Mouse (Mus musculus) adrenal gland, adult 2 months (tissue): ENCODE measurements at regions not wholly inside any gene's neighbourhood (a gene's known extent, or its start where the extent isn't known, plus 50 kb on each side); places are given as distances from the start of the nearest gene placed in this dataset.
A peak's percentile ranks its signal among the peaks of the same experiment; 100 is the strongest.

Source experiments
- DNase-seq: peaks from one replicate; pipeline ENCODE4 v3.0.0; 2021

DNA sequence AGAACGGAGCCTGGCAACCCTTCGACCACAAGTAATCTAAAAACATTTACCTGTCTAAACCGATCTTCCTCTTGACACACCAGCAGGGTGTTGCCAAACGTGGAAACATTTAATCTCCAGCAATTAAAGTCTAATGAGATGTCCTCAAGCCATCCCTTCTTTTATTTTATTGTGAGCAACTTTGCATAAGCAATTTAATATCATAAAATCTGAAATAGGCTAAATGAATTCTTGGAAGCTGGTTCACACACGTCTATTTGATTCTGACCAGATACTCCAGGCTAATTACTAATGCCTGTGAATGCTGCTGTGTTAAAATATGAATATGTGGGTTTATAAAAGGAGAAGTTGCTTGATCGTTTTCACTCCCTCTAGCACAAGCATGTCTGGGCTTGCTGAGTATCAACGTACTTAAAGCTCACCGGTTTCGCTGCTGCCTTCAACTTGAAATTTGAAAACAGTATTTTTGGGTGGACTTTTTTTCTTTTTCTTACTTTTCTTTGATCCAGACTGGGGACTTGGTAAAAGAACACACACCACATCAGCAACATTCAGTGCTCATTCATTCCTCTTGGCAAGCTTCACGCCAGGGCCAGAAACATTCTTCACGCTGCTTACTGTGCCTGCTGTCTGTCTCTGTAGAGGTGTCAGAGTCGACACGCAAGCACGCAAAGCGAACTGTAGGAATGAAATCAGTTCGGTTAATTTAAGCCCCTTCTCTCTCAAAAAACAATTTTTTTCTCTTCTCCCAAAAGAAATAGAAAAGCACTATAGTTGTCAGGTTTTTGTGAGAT lies 194.4 kb downstream of the Npr3 start:
- no peak for DNase-seq

DNA sequence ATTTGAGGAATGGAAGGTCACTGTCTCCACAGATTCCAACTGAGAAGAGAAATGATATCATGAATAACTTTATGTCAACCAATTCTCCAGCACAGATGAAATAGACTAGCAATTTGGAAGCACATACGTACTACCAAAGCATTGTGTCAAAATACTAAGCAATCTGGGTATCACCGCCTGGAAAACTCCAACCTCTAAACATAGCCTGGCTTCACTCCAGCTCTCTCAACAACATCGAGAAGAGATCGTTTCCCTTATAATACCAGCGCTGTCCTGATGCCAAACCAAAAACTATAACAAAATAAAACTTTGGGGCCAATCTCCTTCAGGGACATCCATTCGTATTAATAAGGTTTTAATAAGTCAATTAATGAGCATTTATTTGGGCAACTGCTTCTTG lies 205.8 kb downstream of the Npr3 start:
- DNase-seq = no peak

DNA sequence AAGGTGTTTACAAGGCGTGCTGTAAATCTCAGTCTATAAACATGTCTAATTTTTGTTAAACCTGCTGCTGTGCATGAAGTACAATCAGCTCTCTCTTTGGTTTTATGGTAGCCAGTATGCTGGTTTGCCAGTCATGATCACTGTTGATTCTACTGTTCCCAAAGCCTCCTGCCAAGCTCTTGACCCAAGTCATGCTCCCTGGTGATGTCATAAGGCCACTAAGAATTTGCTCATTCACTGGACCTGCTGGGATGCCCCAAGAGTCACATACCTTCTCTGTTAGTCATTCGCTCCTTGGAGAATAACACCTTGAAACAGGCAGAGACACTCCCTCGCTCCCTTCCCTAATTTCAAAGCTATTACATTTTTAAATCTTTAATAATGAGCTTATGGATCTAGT lies 207.2 kb downstream of the Npr3 start:
- no peak for DNase-seq

DNA sequence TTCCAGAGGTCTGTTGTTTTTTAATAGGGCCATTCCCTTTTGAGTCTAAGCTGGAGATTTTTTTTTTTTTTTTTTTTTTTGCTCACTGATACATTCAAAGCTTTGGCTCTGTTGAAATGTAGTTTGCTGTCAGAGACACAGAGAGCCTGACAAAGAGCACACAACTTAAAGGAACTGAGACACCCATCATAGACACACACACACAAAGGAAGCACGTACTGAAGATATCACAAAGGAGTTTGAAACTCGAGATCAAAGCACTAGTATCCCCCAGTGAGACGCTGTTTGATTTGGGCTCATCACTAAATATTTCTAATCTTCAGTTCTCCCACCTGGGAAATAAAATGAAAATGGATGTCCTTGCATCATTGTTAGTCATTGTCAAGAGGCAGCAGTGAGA lies 210.0 kb downstream of the Npr3 start:
- no peak for DNase-seq

DNA sequence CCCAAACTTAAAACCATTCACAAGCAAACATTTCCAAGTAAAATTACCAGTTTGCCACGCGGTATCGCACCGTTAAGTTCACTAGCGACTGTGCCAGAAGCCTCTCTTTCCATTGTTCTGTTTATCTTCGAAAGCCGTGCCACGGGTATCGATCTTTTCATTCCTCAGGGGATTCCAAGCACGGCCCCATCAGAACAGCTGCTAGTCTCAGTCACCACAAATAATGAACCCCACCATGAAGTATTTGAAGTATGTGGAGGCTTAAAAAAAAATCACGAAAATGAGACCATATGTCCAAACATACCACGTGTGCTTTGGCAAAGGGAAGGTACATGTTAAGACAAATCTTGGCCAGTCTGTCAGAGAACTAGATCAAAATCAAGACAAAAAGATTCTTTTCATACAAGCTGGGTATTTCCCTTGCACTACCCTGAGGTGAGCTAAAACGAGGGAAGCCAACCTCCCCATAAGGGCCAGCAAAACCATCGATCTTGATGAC lies 213.3 kb downstream of the Npr3 start:
- DNase-seq = no peak

DNA sequence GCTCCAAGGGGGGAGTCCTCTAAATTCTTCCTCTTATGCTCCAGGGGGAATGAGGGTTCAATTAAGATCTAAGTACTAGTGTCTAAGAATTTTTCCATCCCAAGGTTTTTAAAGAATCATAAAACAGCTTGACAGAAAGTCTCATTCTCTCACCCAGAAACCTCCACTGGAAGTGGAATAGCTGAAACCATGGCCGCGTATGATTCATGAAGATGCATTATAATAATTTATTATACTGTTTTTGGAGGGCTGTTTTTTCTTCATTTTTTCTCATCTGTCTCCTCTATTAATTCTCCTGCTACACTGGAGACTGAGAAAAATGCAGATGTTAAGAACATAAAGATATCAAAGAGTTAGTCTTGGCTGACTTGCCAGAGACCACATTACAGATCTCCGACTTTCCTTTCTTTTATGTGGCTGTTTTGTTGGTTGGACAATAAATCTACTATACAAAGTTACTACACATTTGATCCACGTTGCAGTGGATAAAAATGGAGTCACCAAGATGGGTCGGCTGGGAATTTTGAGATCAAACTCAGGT lies 242.2 kb downstream of the Npr3 start:
- no peak for DNase-seq

DNA sequence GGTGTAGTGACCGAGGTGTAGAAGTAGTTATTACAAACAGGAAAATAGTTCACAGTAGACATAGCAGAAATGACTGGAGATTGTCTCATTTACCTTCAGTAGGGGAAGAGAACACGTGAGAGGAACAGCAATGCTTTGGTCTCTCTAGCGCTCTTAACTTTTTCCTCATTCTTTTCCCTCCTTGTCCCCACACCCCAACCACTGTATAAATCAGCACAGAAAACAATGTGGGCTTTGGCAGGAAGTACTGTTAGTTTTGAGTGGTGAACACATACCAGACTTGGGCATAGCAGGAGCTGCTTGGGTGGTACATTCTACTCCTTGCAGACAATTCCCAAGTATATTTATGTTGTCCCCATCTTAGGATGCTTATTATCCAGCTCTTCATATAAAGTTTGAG lies 251.9 kb downstream of the Npr3 start:
- no peak for DNase-seq

DNA sequence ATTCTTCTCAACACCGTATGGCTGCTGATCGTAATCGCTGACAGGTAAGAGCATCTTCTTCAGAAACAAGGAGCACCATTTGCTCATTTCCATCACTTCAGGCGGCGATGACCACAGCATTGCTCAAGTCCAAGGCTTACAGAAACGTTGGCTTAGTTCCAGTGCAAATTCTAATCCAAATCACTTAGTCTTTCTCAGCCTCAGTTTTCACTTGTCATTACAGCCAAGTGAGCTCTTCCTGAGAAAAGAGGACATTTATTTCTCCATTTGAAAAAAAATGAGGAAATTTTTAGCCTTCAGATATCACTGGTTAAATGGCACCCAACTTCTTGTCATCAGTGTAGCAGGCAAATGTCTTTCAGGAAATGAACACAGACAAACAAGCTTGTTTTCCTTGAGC lies 246.8 kb upstream of the Tars start:
- no peak for DNase-seq

DNA sequence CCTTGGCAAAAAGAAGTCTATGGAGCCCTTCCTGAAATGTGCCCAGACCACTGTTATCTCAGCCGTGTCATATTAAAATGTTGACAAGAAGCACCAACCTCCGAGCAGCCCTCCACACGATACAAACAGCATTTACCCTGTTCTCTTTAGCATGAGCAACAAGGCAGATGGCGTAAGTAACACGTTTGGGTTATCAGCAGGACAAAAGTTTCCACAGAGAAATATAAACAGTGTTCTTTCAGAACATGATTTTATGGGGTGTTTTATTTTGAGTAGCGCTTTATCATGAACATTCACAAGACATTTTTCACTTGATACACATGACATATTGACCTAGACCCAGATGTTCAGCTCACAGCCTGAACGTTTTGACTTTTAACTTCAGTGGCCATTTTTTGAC lies 245.3 kb upstream of the Tars start:
- DNase-seq = no peak

DNA sequence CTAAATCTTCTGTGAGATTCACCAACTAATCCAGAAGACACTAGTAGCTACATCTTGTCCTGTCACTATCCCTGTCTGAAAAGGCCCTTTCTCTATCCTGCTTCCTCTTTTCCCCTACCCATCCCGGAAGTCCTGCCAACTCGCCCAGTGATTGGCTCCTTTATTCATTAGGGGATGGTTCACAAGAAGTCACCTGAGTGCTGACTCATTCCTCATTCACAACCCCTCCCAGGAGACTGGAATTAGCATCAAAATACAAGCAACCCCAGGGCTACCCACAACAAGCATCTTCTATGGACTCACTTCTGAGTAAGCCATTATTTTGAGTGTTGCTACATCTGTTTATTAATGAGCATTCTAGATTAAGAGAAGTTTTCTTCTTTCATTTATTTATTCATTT lies 231.2 kb upstream of the Tars start:
- no peak for DNase-seq

DNA sequence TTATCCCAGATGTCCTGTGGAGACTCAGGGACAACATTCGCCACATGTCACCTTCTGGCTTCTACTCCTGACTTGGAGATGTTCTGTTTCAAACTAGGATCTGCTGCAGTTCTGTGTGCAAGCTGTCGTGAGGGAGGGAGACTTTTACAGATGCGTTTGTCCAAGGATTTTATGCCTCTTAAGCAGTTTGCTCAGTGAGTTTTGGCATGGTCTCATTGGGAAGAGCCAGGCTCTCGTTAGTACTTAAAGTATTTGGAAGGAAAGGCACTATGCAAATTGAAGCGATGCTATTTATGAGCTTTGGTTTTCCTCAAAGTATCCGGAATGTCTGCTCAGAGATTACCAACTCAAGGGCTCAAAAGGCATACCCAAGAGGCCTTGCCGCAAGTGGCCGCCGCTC lies 227.0 kb upstream of the Tars start:
- DNase-seq = no peak

DNA sequence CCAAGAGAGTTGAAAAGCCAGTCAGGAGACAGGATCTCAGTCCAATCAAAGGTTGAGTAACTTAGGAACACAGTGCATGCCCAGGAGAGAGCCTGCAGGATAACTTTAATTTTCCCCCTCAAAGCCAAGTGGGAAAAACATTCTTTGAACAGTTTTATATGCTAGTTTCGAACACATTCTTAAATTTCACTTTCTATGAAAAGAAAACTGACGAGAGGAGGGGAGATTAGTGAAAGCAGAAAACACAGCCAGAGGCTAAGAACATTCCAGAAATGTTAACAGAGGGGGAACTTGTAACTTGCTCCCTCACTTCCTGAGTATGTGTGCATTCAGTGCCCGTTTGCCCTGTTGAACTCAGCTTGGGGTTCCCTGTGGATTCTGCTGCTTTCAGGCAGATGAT lies 213.0 kb upstream of the Tars start:
- no peak for DNase-seq

DNA sequence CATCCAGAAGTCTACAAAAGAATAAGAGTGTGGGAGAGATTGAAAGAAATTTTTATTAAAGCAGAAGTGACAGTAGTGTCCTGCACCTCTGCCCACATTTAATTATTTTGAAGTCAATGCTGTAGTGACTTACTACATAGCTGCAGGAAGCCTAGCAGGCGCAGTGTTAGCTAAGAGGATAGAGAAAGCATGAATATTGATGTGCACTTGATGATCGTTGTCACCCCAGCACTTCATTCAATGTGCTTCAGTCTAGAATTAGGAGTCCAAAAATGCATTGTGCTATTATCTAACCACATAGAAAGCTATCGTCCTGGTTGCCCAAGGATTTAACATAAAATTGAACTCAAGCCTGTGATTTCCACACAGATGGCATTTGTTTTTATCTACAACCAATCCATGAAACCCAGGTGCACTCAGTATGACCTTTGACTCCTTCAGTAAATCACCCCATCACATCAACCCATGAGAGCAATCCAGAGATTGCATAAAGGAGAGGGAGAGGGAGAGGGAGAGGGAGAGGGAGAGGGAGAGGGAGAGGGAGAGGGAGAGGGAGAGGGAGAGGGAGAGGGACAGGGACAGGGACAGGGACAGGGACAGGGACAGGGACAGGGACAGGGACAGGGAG lies 210.7 kb upstream of the Tars start:
- DNase-seq = no peak

DNA sequence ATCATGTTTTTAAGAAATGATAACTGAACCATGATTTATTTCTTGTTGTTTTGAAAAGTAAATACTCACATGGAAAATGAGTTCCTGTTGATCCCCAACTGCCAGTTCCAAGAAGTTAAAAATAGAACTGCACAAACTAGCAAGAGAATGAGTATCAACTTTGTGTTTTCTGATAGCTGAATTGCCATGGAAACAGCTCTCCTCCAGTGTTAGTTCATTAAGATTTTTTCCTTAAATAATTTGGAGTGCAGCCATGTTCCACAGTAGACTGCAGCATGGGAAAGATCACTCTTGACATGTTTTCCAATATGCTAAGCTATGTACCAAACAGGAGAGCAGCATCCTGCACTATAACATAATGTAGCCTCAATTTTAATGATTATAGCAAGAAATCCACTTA lies 208.0 kb upstream of the Tars start:
- DNase-seq = no peak

DNA sequence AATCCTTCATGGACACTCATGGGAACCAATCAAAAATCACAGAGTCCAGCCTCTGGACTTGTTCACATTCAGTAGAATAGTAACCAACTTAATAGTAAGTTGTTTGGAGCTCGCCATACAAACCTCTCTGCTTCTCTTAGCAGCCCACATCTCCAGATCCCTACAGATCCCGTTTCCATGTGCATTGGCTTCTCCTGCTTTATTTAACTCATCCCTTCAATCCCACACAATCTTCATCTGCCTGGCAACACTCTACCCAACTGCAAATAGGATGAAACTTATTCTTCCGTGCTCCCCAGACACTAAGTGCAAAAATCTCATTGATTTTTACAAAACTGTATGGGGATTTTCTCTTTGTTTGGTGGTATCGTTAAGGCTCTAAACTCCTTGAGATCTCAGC lies 206.2 kb upstream of the Tars start:
- no peak for DNase-seq

DNA sequence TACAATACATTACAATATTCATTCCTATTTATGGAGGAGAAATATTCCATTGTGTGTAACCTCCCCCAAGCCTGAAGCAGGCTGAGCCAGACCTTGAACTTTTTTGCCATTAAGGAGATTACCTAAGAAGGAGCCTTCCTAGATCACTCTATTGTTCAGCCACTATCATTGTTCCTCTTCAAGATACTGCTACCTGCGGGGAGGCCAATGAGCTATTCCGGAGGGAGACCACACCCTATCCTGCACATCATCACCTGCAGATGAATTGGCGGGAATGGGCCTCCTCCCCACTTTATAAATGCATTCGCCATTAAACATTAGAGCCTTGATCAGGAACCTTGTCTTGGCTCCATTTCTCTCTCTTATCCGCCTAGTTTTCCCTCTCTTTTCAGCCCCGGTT lies 197.6 kb upstream of the Tars start:
- no peak for DNase-seq

DNA sequence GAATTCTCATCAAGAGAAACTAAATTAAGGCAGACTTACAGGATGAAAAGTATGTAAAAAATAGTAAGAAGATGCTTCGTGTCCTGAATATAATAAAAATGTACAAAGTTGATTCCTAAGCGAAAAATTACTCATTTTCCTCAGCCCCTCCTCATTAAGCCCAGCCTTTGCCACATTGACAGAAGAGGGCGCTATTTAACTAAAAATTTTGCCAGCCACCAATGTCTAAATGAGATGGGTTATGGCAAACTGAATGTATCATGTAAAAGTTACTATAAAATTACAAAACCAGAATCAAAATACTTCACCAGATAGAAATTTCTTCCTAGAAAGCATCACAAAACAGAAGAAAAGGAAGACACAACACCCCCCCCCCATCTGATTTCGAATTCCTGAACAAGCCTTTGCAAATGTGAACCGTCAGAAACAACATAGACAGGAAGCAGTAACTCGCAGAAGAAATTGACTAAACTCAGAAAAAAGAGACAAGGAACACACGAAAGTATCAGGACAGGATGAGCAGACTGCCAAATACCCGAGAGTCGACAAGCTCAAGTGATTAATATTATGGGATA lies 191.2 kb upstream of the Tars start:
- DNase-seq = peak; percentile 11

DNA sequence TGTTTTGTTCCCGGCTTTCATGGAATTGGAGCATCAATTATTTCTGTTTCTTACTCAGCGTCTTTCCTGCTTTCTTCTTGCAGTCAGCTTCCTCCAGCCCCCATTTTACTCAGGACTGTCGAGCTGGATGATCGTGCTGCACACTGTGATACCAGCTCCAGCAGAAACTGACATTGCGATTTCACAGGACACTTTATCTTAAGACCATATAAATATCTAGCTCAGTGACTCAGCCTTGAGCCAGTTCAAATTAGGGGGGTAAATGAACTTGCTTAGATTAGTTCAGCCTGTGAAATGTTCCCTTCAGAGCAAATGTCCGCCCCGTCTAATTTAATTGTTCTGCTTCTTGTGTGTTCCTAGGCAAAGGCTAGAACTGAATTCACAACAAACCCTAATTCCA lies 190.3 kb upstream of the Tars start:
- no peak for DNase-seq

DNA sequence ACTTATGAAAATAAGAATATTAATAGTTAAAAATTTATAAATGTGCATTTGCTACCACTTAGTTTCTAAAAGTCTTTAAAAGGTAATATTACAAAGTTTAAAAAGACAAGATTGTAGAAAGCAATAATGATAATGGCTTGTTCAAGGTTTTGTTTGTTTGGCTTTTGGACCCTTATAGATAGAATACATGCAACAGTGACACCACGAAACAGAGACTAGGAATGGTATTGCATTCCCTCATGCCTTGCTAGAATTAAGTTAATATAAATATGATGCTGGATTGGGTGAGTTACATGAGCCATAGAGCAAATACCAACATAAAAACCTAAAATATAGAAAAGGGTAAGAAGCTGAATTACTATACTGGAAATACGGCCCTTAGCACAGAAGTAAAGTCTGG lies 186.9 kb upstream of the Tars start:
- no peak for DNase-seq

DNA sequence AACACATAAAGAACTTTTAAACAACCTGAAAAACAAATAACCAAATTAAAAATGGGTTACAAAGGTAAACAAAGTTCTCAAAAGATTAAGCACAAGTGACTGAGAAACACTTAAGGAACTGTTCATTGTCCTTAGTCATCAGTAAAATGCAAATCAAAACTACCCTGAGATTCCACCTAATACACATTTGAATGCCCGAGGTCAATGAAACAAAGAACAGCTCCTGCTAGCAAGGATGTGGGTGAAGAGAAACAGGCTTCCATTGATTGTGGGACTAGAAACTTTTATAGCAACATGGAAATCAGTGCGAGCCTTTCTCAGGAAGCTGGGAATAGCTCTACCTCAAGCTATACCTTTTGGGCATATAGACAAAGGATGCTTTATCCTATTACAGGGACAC lies 184.7 kb upstream of the Tars start:
- DNase-seq = no peak

DNA sequence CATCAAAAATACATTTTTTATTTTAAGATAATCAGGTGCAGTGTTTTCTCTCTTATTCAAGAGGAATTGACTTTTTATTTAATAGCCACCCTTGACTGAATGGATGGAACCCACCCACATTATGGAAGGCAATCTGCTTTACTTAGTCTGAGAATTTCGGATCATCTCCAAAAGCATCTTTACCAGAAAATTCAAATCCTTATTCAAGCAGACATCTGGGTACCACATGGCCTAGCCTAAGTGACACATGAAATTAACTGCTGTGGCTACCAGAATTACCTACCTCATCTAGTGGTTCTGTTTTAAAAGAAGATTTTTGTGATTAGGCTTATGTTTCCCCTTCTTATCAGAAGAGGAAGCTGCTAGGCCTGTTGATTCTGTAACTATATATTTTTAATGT lies 178.9 kb upstream of the Tars start:
- no peak for DNase-seq

DNA sequence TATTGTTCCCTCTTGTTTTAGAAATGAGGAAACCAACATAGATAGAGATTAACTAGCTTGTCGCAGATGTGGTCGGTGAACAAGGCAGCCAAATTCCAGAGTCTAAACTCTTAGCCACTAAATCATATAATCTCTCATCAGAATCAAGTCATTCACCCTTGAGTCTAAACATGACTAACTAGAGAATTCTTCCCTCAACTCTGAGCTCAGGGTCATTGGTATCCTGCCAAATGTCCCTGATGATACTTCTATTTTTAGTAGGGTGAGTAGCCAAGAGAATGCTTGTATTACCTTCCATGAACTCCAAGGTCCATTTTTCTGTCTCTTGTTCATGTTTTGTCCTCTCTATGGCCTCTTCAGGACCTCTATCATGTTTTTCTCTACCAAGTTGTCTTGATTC lies 174.9 kb upstream of the Tars start:
- DNase-seq = peak; percentile 83

DNA sequence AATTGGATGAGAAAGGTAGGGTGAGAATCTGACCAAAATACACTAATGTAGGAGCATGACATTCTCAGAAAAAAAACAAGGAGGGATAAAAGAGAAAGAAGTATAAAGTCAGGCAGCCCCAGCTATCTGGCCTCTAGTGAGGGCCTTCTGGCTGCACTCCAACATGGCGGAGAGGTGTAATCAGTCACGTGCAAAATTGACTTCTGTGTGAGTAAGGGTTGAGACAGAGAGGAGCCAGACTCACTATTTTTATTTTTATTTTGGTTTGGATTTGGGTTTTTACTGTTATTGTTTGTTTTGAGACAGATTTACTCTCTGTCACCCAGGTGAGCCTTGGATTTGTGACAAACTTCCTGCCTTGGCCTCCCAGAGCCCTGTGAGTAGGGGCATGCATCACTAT lies 174.0 kb upstream of the Tars start:
- DNase-seq = peak; percentile 66
